Mouse (Mus musculus) embryonic facial prominence, embryonic 10.5 days (tissue): ENCODE results near the gene Gpr18. TPM values are rescaled to one million over a fixed set of nuclear protein-coding genes. Genes with fewer than 3 reads are reported as not detected.

Source experiments
- DNase-seq: peaks from one replicate; pipeline ENCODE4 v3.0.0-alpha.2; 2017; ENCODE audit warnings: low spot score
- H3K27ac ChIP-seq: fragments of 300-500 bp; sonication (generic); replicated peaks from 2 replicates; pipeline ENCODE4 v1.5.1; 2016; ENCODE audit warnings: mild to moderate bottlenecking
- H3K27me3 ChIP-seq: fragments of 300-500 bp; sonication (generic); replicated peaks from 2 replicates; pipeline ENCODE4 v1.6.1; 2016; ENCODE audit warnings: low read depth, mild to moderate bottlenecking; ENCODE audit not compliant: poor library complexity, severe bottlenecking
- H3K36me3 ChIP-seq: fragments of 300-500 bp; sonication (generic); replicated peaks from 2 replicates; pipeline ENCODE4 v1.6.1; 2016; ENCODE audit warnings: mild to moderate bottlenecking, moderate library complexity
- H3K4me1 ChIP-seq: fragments of 300-500 bp; sonication (generic); 2 replicates; pipeline ENCODE4 v1.6.1; 2016
- H3K4me3 ChIP-seq: fragments of 300-500 bp; sonication (generic); 2 replicates; pipeline ENCODE4 v1.5.1; 2016; ENCODE audit warnings: mild to moderate bottlenecking, moderate library complexity
- H3K9me3 ChIP-seq: fragments of 300-500 bp; sonication (generic); 2 replicates; pipeline ENCODE4 v1.6.1; 2016; ENCODE audit warnings: mild to moderate bottlenecking
- WGBS: fragments of 180-500 bp; shearing (Covaris S2); methylation state at CpG from one replicate; pipeline ENCODE4 v1.1.7; 2016; 5-methylcytosine and 5-hydroxymethylcytosine counted together
- polyA plus RNA-seq: library from polyadenylated mRNA; unstranded; fragments of >200 nt; fragmentation: Nextera tagmentation; extraction: Ambion mirVana; gene quantifications from 2 replicates; pipeline ENCODE4 v1.2.1, GENCODE M21; 2016

Gpr18 gene
- polyA plus RNA-seq, 1 experiment from 2014 or later: 0.22 TPM

GRCm38 (mm10) chr14:121912501-121912900, 3.1 kb downstream of the Gpr18 start:
- no peak for DNase-seq
- H3K9me3 ChIP-seq: no peaks in the 10 kb centered on the region
- 91% methylated on average over 7 of the region's 7 CpGs for WGBS
- H3K36me3 ChIP-seq: peaks cover 73% of the 10 kb centered on the region
- no peak overlapping the region for H3K27ac ChIP-seq
- no peak overlapping the region for H3K4me3 ChIP-seq
- no peaks in the 10 kb centered on the region for H3K4me1 ChIP-seq
- no peaks in the 10 kb centered on the region for H3K27me3 ChIP-seq

- no peak for DNase-seq
- peaks cover 77% of the 10 kb centered on the region for H3K36me3 ChIP-seq
- H3K27me3 ChIP-seq: no peaks in the 10 kb centered on the region
- H3K27ac ChIP-seq: no peak overlapping the region
- no peak overlapping the region for H3K4me3 ChIP-seq
- no peaks in the 10 kb centered on the region for H3K4me1 ChIP-seq
- 93% methylated on average over 6 of the region's 6 CpGs for WGBS
- no peaks in the 10 kb centered on the region for H3K9me3 ChIP-seq
Observed at GRCm38 (mm10) chr14:121909868-121910267, 5.7 kb downstream of the Gpr18 start.

- no peak for DNase-seq
- H3K27ac ChIP-seq: no peak overlapping the region
- no peaks in the 10 kb centered on the region for H3K9me3 ChIP-seq
- H3K4me1 ChIP-seq: no peaks in the 10 kb centered on the region
- WGBS: 92% methylated on average over 11 of the region's 11 CpGs
- H3K36me3 ChIP-seq: peaks cover 66% of the 10 kb centered on the region
- no peaks in the 10 kb centered on the region for H3K27me3 ChIP-seq
- no peak overlapping the region for H3K4me3 ChIP-seq
Observed at GRCm38 (mm10) chr14:121906992-121907681, 8.4 kb downstream of the Gpr18 start.

DNA sequence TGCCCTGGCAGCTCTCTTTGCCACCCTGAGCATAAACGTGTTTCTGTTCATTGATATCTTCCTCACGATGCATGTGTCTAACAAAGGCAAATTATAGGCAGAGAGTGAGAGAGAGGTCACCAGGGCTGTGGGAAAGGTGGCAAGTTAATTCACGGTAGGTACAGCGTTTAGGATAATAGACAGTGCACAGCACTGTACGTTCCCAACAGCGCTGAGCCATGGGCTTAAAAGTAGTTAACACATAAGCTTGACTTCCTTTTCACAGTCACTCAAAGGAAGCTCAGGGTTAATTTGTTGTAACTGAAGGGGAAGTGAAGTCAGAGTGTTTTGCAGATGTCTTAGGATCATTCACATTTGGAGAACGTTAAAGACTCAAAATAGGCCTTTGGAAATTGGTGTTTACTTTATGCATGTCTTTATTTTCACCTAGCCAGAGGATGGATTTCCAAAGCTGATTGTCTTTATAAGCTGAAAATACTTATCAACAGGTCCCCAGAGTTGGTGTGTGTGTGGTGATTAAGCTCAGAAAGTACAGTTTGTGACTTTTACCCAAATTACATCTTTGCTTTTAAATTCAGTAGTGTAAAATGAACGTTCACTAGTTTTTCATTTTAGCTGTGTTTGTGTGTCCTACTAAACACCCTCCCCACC, 9.1 kb downstream of the Gpr18 start:
- 86% methylated on average over 8 of the region's 8 CpGs for WGBS
- Histone ChIP-seq H3K27me3 (no peaks in the 10 kb centered on the region), H3K4me1 (no peaks in the 10 kb centered on the region), H3K36me3 (peaks cover 64% of the 10 kb centered on the region), H3K27ac (no peak overlapping the region), H3K9me3 (no peaks in the 10 kb centered on the region), H3K4me3 (no peak overlapping the region)
- no peak for DNase-seq

- WGBS: 67% methylated on average over 3 of the region's 3 CpGs
- no peak overlapping the region for H3K4me3 ChIP-seq
- no peak for DNase-seq
Observed at GRCm38 (mm10) chr14:121904754-121905153, 10.8 kb downstream of the Gpr18 start.

GRCm38 (mm10) chr14:121903381-121903876, 12.2 kb downstream of the Gpr18 start:
- no peak for DNase-seq
- no peaks in the 10 kb centered on the region for H3K9me3 ChIP-seq
- peaks cover 36% of the 10 kb centered on the region for H3K36me3 ChIP-seq
- no peaks in the 10 kb centered on the region for H3K4me1 ChIP-seq
- H3K27ac ChIP-seq: no peak overlapping the region
- no peak overlapping the region for H3K4me3 ChIP-seq
- H3K27me3 ChIP-seq: no peaks in the 10 kb centered on the region
- WGBS: 93% methylated on average over 7 of the region's 7 CpGs

More at GRCm38 (mm10) chr14:121904754-121905153, 10.8 kb downstream of the Gpr18 start:
- no peaks in the 10 kb centered on the region for H3K4me1 ChIP-seq
- H3K27me3 ChIP-seq: no peaks in the 10 kb centered on the region
- no peaks in the 10 kb centered on the region for H3K9me3 ChIP-seq
- no peak overlapping the region for H3K27ac ChIP-seq
- peaks cover 48% of the 10 kb centered on the region for H3K36me3 ChIP-seq

DNA sequence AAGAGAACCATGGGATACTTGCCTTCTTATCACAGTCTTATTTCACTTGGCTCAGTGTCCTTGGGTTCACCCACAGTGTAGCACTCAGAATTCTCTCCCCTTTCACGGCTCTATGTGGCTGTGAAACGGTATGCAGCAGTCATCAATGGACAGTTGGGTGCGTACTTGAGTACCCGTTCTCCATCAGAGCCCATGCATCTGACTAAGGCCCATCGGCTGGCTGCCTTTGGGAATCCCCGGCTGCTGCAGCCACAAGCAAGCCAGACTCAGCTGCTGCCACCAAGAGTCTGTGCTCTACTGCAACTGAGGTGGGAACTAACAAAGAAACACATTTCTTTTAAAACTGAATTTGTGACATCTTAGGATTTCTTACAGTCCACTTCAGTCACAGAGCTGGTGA, 14.1 kb downstream of the Gpr18 start:
- no peak overlapping the region for H3K27ac ChIP-seq
- no peaks in the 10 kb centered on the region for H3K4me1 ChIP-seq
- H3K36me3 ChIP-seq: peaks cover 20% of the 10 kb centered on the region
- DNase-seq: no peak
- WGBS: 95% methylated on average over 6 of the region's 6 CpGs
- no peaks in the 10 kb centered on the region for H3K9me3 ChIP-seq
- H3K4me3 ChIP-seq: no peak overlapping the region
- no peaks in the 10 kb centered on the region for H3K27me3 ChIP-seq

GRCm38 (mm10) chr14:121899071-121899470, 16.5 kb downstream of the Gpr18 start:
- WGBS: 92% methylated on average over 3 of the region's 3 CpGs
- Histone ChIP-seq H3K27me3 (no peaks in the 10 kb centered on the region), H3K9me3 (no peaks in the 10 kb centered on the region), H3K27ac (no peak overlapping the region), H3K36me3 (peaks cover 5% of the 10 kb centered on the region; the same call in 1 of the 2 replicates), H3K4me3 (no peak overlapping the region), H3K4me1 (peaks cover 7% of the 10 kb centered on the region; the same call in 1 of the 2 replicates)
- no peak for DNase-seq

GRCm38 (mm10) chr14:121898509-121898908, 17.1 kb downstream of the Gpr18 start:
- Histone ChIP-seq H3K4me3 (no peak overlapping the region), H3K27ac (no peak overlapping the region), H3K4me1 (peaks cover 7% of the 10 kb centered on the region; the same call in 1 of the 2 replicates), H3K36me3 (peaks cover 5% of the 10 kb centered on the region; the same call in 1 of the 2 replicates), H3K9me3 (no peaks in the 10 kb centered on the region), H3K27me3 (no peaks in the 10 kb centered on the region)
- 92% methylated on average over 11 of the region's 11 CpGs for WGBS
- DNase-seq: no peak

GRCm38 (mm10) chr14:121897773-121898172, 17.8 kb downstream of the Gpr18 start:
- 91% methylated on average over 2 of the region's 2 CpGs for WGBS
- peaks cover 7% of the 10 kb centered on the region; the same call in 1 of the 2 replicates for H3K4me1 ChIP-seq

DNA sequence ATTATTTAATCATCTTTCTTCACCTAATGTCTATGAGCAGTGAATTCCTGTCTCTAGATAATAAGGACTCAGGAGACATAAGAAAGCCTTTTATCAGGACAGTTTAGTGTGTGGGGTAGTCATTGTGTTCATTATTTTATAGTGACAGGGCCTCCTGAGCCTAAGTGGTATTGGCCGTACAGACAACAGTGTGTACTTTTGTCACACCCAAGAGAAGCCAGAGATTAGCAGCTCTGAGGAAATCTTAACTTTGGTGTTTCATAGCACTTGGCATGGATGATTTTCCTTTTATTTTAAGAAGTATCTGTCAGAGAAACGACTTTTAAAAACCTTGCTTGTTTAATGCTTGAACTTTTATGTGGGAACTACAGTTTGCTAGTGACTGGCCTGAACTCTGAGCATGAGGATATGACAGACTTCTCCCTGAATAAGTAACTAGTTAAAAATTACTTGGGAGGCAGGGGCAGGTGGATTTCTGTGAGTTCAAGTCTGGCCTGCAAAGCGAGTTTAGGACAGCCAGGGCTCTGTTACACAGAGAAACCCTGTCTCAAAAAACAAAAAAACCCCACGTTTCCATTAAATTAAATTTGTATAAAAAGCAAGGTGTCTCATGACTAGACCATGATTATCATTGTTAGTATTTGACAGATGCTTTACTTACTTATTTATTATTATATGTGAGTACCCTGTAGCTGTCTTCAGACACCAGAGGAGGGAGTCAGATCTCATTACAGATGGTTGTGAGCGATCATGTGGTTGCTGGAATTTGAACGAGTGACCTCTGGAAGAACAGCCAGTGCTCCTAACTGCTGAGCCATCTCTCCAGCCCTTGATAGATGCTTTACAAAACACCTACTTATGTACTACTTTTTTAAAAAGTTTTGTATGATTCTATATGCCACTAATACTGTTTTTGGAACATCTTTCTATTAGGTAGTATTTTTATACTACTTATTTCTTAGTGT, 19.2 kb downstream of the Gpr18 start:
- Histone ChIP-seq H3K27ac (no peak overlapping the region), H3K9me3 (no peaks in the 10 kb centered on the region), H3K4me1 (peaks cover 7% of the 10 kb centered on the region; the same call in 1 of the 2 replicates), H3K36me3 (no peaks in the 10 kb centered on the region), H3K27me3 (no peaks in the 10 kb centered on the region), H3K4me3 (no peak overlapping the region)
- no peak for DNase-seq
- 80% methylated on average over 6 of the region's 6 CpGs for WGBS

More at GRCm38 (mm10) chr14:121897773-121898172, 17.8 kb downstream of the Gpr18 start:
- Histone ChIP-seq H3K27ac (no peak overlapping the region), H3K27me3 (no peaks in the 10 kb centered on the region), H3K36me3 (peaks cover 5% of the 10 kb centered on the region; the same call in 1 of the 2 replicates), H3K4me3 (no peak overlapping the region), H3K9me3 (no peaks in the 10 kb centered on the region)
- DNase-seq: no peak

- no peaks in the 10 kb centered on the region for H3K9me3 ChIP-seq
- DNase-seq: no peak
- H3K36me3 ChIP-seq: peaks cover 6% of the 10 kb centered on the region
- no peak overlapping the region for H3K27ac ChIP-seq
- no peaks in the 10 kb centered on the region for H3K27me3 ChIP-seq
- H3K4me1 ChIP-seq: peaks cover 7% of the 10 kb centered on the region; the same call in 1 of the 2 replicates
- H3K4me3 ChIP-seq: no peak overlapping the region
- WGBS: 96% methylated on average over 4 of the region's 4 CpGs
Observed at GRCm38 (mm10) chr14:121895316-121895715, 20.3 kb downstream of the Gpr18 start.
